Mouse (Mus musculus): ENCODE results near the gene Acot8.
A peak's percentile ranks its signal among the peaks of the same experiment; 100 is the strongest.

DNA sequence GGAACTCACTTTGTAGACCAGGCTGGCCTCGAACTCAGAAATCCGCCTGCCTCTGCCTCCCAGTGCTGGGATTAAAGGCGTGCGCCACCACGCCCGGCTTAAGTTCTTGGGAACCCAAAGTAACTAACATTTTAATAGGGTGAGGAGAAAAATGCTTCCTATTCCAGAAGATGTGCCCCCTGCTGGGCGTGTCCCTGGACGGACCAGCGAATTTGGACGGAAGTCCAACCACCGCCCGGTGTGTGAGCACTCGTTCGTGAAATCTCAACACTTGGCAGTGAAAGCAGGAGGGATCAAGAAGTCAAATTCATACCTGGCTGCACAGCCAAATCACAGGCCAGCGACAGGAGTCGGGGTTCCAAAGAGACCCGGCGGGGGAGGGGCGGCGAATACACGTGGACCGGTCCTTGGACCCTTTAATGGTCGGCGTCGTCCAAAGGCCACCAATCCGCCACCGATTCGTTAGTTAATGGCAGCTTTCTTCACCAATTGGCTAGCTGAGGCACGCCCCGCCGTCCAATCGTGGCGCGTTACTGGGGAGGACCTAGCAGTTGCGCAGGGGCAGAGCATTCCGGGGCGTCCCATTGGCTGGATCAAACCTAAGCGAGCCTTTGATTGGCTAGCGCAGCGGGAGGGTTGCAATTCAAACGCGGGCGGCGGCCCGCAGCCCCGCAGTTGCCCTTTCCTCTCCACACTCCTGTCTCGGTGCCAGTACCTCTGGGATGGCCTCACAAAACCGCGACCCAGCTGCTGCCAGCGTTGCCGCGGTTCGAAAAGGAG is 35.2 kb downstream of the Acot8 start, which contains the start of gene Ube2c:
- TF ChIP-seq MAFK (IDR thresholded peaks at IDR 0.05; ENCODE audit: insufficient read depth, low read depth, low read length), result no peak
- peak; percentile 97 for TF ChIP-seq CHD2 (IDR thresholded peaks at IDR 0.05; ENCODE audit: low read depth, low read length)
- TF ChIP-seq ZNF384 (IDR thresholded peaks at IDR 0.05; ENCODE audit: low read depth, low read length), result no peak; the same call in 1 of the 2 replicates

All from ES-E14 (cell line).